Comparison of ENCODE assay signal across 14 mouse cellular contexts in genomic region chr11:109549599-109550290, GRCm38 (mm10).
A peak's percentile ranks its signal among the peaks of the same experiment; 100 is the strongest.
DNase-seq lines count a peak whose midpoint lies in the region; ATAC-seq and TF ChIP-seq lines count a peak whose summit lies in the region.
"Had no signal": no experiment of that assay in that cellular context is flagged by ENCODE, and none has a peak within 500 bp of the region (broad histone marks: within the 10 kb centered on the region; RNA-seq: fewer than 3 reads in every experiment).

No protein-coding gene starts in this region.

- H3K4me3 ChIP-seq in G1E (ENCODE audit: low read depth, low read length) = no peak overlapping the region
- H3K4me3 ChIP-seq in intestine, embryonic 16.5 days (ENCODE audit: low read length) = no peak overlapping the region
- H3K4me3 ChIP-seq: heart, embryonic 15.5 days had no signal

- H3K9ac ChIP-seq in intestine, embryonic 16.5 days (ENCODE audit: low read depth, low read length) = no peak overlapping the region
- H3K9ac ChIP-seq: heart, embryonic 15.5 days had no signal

- DNase-seq in G1E (ENCODE audit: low spot score) (no peak), MEL-GATA-1-ER (ENCODE audit: extremely low read depth, low read depth) (peak; percentile 27)
- DNase-seq in thymus, postnatal 10 days (ENCODE audit: low spot score in 2 of 2) = no peak
- no peak for DNase-seq in B cell, adult 2 months
- no peak for DNase-seq in thymus, adult 18-20 months
- DNase-seq: adrenal gland, postnatal 25 days; cerebellum, adult 11-12 months; kidney, postnatal 10 days; lung, postnatal 4 days had no signal

- WGBS in intestine, embryonic 16.5 days = 61% methylated on average over 5 of the region's 5 CpGs

- peaks cover 72% of the 10 kb centered on the region for H3K4me1 ChIP-seq in G1E (ENCODE audit: insufficient read depth, low read depth, low read length)
- peaks cover 31% of the 10 kb centered on the region for H3K4me1 ChIP-seq in intestine, embryonic 16.5 days (ENCODE audit: control insufficient read depth, insufficient read depth, low read length)

- no peaks in the 10 kb centered on the region for H3K9me3 ChIP-seq in G1E (replicated peaks)
- no peaks in the 10 kb centered on the region for H3K9me3 ChIP-seq in intestine, embryonic 16.5 days (ENCODE audit: control insufficient read depth, low read length)
- H3K9me3 ChIP-seq: heart, embryonic 15.5 days had no signal

- H3K27me3 ChIP-seq in G1E (ENCODE audit: insufficient read depth, low read length) = no peaks in the 10 kb centered on the region
- no peaks in the 10 kb centered on the region for H3K27me3 ChIP-seq in intestine, embryonic 16.5 days (replicated peaks; ENCODE audit: control insufficient read depth, insufficient read depth, low read length)
- H3K27me3 ChIP-seq: CH12.LX; heart, embryonic 15.5 days had no signal

- no peaks in the 10 kb centered on the region for H3K36me3 ChIP-seq in G1E (replicated peaks)
- no peaks in the 10 kb centered on the region for H3K36me3 ChIP-seq in intestine, embryonic 16.5 days (ENCODE audit: control insufficient read depth, insufficient read depth, low read length)
- H3K36me3 ChIP-seq: heart, embryonic 15.5 days had no signal

- H3K27ac ChIP-seq in intestine, embryonic 16.5 days (ENCODE audit: low read length) = no peak overlapping the region
- H3K27ac ChIP-seq: heart, embryonic 15.5 days had no signal

- no peak for TF ChIP-seq CTCF in G1E (IDR thresholded peaks at IDR 0.05; ENCODE audit: low read depth, low read length)

- peak; percentile 36 for ATAC-seq in G1E (ENCODE audit: extremely low read depth, insufficient number of reproducible peaks, low FRiP score, poor library complexity, severe bottlenecking)
- ATAC-seq in intestine, embryonic 16.5 days = peak; percentile 64
- ATAC-seq in megakaryocyte progenitor cell, adult 5-6 weeks (replicated peaks; ENCODE audit: poor library complexity) = peak; percentile 51
- ATAC-seq: hindbrain, embryonic 16.5 days had no signal

- no peak overlapping the region for H3K4me2 ChIP-seq in intestine, embryonic 16.5 days (ENCODE audit: low read depth, low read length)
- H3K4me2 ChIP-seq: heart, embryonic 15.5 days had no signal
